Mouse (Mus musculus): ENCODE measurements around the gene Sik3. TPM values are rescaled to one million over a fixed set of nuclear protein-coding genes. Genes with fewer than 3 reads are reported as not detected.

Gene Sik3
- polyA plus RNA-seq, 1 experiment from 2014 or later, result 5.2 TPM

GRCm38 (mm10) chr9:46098360-46098985, 85.9 kb downstream of the Sik3 start:
- no peak overlapping the region for H3K4me3 ChIP-seq (ENCODE audit: low read length)
- no peaks in the 10 kb centered on the region for H3K27me3 ChIP-seq (ENCODE audit: control insufficient read depth, insufficient read depth, low read depth, low read length)
- no peak overlapping the region for H3K4me2 ChIP-seq (ENCODE audit: low read depth, low read length)
- no peak overlapping the region for H3K27ac ChIP-seq (ENCODE audit: low read length)
- peaks cover 9% of the 10 kb centered on the region for H3K4me1 ChIP-seq (replicated peaks; ENCODE audit: control insufficient read depth, insufficient read depth, low read length)
- ATAC-seq (ENCODE audit: low read depth), result no peak
- H3K36me3 ChIP-seq (ENCODE audit: control insufficient read depth, insufficient read depth, low read length), result no peaks in the 10 kb centered on the region
- H3K9ac ChIP-seq (ENCODE audit: low read length), result no peak overlapping the region
- WGBS, result 73% methylated on average over 15 of the region's 15 CpGs
- no peaks in the 10 kb centered on the region for H3K9me3 ChIP-seq (ENCODE audit: control insufficient read depth, low read length)

DNA sequence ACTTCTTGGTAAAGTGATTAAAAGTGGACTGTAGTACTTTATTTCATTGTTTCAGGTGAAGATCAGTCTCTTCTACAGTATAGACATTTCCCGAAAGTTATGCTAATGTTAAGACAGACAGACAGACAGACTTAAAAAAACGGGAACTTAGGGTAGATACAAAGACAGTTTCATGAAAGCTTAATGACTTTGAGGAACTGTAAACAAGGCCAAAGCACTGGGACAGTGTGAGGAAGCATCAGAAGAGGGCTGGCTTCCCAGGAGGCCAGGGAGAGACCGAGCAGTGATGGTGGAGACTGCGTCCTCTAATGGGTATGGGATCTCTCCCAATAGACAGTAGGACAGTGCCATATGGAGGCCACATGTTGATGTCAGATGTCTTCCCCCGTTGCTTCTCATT, 86.5 kb downstream of the Sik3 start:
- H3K4me3 ChIP-seq (ENCODE audit: low read length), result no peak overlapping the region

GRCm38 (mm10) chr9:46103154-46103553, 90.5 kb downstream of the Sik3 start:
- no peak overlapping the region for H3K27ac ChIP-seq (ENCODE audit: low read length)
- H3K4me2 ChIP-seq (ENCODE audit: low read depth, low read length), result no peak overlapping the region
- no peaks in the 10 kb centered on the region for H3K27me3 ChIP-seq (ENCODE audit: control insufficient read depth, insufficient read depth, low read depth, low read length)
- 62% methylated on average over 7 of the region's 7 CpGs for WGBS
- peaks cover 7% of the 10 kb centered on the region for H3K4me1 ChIP-seq (replicated peaks; ENCODE audit: control insufficient read depth, insufficient read depth, low read length)
- H3K4me3 ChIP-seq (ENCODE audit: low read length), result no peak overlapping the region
- H3K9me3 ChIP-seq (ENCODE audit: control insufficient read depth, low read length), result no peaks in the 10 kb centered on the region
- no peaks in the 10 kb centered on the region for H3K36me3 ChIP-seq (ENCODE audit: control insufficient read depth, insufficient read depth, low read length)
- H3K9ac ChIP-seq (ENCODE audit: low read length), result no peak overlapping the region
- peak; percentile 86 for ATAC-seq (ENCODE audit: low read depth)

More for the DNA sequence above, 86.5 kb downstream of the Sik3 start:
- no peak for ATAC-seq (ENCODE audit: low read depth)
- Histone ChIP-seq H3K27me3 (ENCODE audit: control insufficient read depth, insufficient read depth, low read depth, low read length) (no peaks in the 10 kb centered on the region), H3K27ac (ENCODE audit: low read length) (no peak overlapping the region), H3K36me3 (ENCODE audit: control insufficient read depth, insufficient read depth, low read length) (no peaks in the 10 kb centered on the region), H3K9me3 (ENCODE audit: control insufficient read depth, low read length) (no peaks in the 10 kb centered on the region), H3K9ac (ENCODE audit: low read length) (no peak overlapping the region), H3K4me1 (replicated peaks; ENCODE audit: control insufficient read depth, insufficient read depth, low read length) (peaks cover 9% of the 10 kb centered on the region), H3K4me2 (ENCODE audit: low read depth, low read length) (no peak overlapping the region)
- WGBS, result 80% methylated on average over 5 of the region's 5 CpGs

DNA sequence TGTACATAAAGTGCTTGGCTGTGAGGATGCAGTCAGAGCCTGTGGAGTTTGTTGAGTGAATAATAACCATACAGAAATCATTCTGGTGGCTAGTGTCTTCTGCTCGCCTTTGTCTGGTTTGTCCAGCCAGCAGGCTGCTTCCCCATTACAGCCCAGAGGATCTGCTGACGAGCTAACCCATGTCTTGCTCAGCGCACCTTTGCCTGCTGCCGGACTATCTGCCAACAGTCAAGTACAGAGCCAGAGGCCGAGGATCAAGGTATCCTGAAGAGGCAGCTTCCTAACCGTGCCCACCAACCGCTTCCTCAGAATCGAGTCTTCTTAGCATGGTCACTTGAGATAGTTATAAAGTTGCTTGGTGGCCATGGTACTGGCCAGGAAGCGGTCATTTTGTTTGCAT, 93.5 kb downstream of the Sik3 start:
- Histone ChIP-seq H3K27ac (ENCODE audit: low read length) (no peak overlapping the region), H3K9ac (ENCODE audit: low read length) (no peak overlapping the region), H3K4me3 (ENCODE audit: low read length) (no peak overlapping the region), H3K9me3 (ENCODE audit: control insufficient read depth, low read length) (no peaks in the 10 kb centered on the region), H3K36me3 (ENCODE audit: control insufficient read depth, insufficient read depth, low read length) (no peaks in the 10 kb centered on the region), H3K4me1 (replicated peaks; ENCODE audit: control insufficient read depth, insufficient read depth, low read length) (peaks cover 15% of the 10 kb centered on the region), H3K27me3 (ENCODE audit: control insufficient read depth, insufficient read depth, low read depth, low read length) (no peaks in the 10 kb centered on the region), H3K4me2 (ENCODE audit: low read depth, low read length) (no peak overlapping the region)
- ATAC-seq (ENCODE audit: low read depth), result no peak
- 77% methylated on average over 9 of the region's 9 CpGs for WGBS

- no peaks in the 10 kb centered on the region for H3K36me3 ChIP-seq (ENCODE audit: control insufficient read depth, insufficient read depth, low read length)
- H3K9ac ChIP-seq (ENCODE audit: low read length), result no peak overlapping the region; the same call in 1 of the 2 replicates
- peak; percentile 53; the same call in 1 of the 2 replicates for ATAC-seq (ENCODE audit: low read depth)
- WGBS, result 10% methylated on average over 7 of the region's 7 CpGs
- no peak overlapping the region for H3K4me3 ChIP-seq (ENCODE audit: low read length)
- H3K4me2 ChIP-seq (ENCODE audit: low read depth, low read length), result peak overlapping the region; percentile 19; the same call in 1 of the 2 replicates
- H3K27me3 ChIP-seq (ENCODE audit: control insufficient read depth, insufficient read depth, low read depth, low read length), result no peaks in the 10 kb centered on the region
- no peaks in the 10 kb centered on the region for H3K9me3 ChIP-seq (ENCODE audit: control insufficient read depth, low read length)
- H3K27ac ChIP-seq (ENCODE audit: low read length), result peak overlapping the region; percentile 45
- H3K4me1 ChIP-seq (replicated peaks; ENCODE audit: control insufficient read depth, insufficient read depth, low read length), result peaks cover 31% of the 10 kb centered on the region
Observed at GRCm38 (mm10) chr9:46110648-46111047, 98.0 kb downstream of the Sik3 start.

- Histone ChIP-seq H3K4me3 (ENCODE audit: low read length) (no peak overlapping the region), H3K27me3 (ENCODE audit: control insufficient read depth, insufficient read depth, low read depth, low read length) (no peaks in the 10 kb centered on the region), H3K9ac (ENCODE audit: low read length) (no peak overlapping the region), H3K9me3 (ENCODE audit: control insufficient read depth, low read length) (no peaks in the 10 kb centered on the region), H3K36me3 (ENCODE audit: control insufficient read depth, insufficient read depth, low read length) (no peaks in the 10 kb centered on the region), H3K27ac (ENCODE audit: low read length) (peak overlapping the region; percentile 45), H3K4me1 (replicated peaks; ENCODE audit: control insufficient read depth, insufficient read depth, low read length) (peaks cover 33% of the 10 kb centered on the region), H3K4me2 (ENCODE audit: low read depth, low read length) (no peak overlapping the region)
- ATAC-seq (ENCODE audit: low read depth), result no peak
Observed at GRCm38 (mm10) chr9:46111334-46111733, 98.7 kb downstream of the Sik3 start.

- Histone ChIP-seq H3K4me2 (ENCODE audit: low read depth, low read length) (no peak overlapping the region), H3K4me3 (ENCODE audit: low read length) (no peak overlapping the region), H3K27me3 (ENCODE audit: control insufficient read depth, insufficient read depth, low read depth, low read length) (no peaks in the 10 kb centered on the region), H3K36me3 (ENCODE audit: control insufficient read depth, insufficient read depth, low read length) (no peaks in the 10 kb centered on the region), H3K27ac (ENCODE audit: low read length) (peak overlapping the region; percentile 65), H3K9me3 (ENCODE audit: control insufficient read depth, low read length) (no peaks in the 10 kb centered on the region), H3K9ac (ENCODE audit: low read length) (no peak overlapping the region), H3K4me1 (replicated peaks; ENCODE audit: control insufficient read depth, insufficient read depth, low read length) (peaks cover 33% of the 10 kb centered on the region)
- WGBS, result 13% methylated on average over 5 of the region's 5 CpGs
- peak; percentile 83 for ATAC-seq (ENCODE audit: low read depth)
Observed at GRCm38 (mm10) chr9:46112246-46112645, 99.6 kb downstream of the Sik3 start.

- Histone ChIP-seq H3K36me3 (ENCODE audit: control insufficient read depth, insufficient read depth, low read length) (no peaks in the 10 kb centered on the region), H3K27ac (ENCODE audit: low read length) (peak overlapping the region; percentile 82; the same call in 1 of the 2 replicates), H3K9me3 (ENCODE audit: control insufficient read depth, low read length) (peaks cover 4% of the 10 kb centered on the region; the same call in 1 of the 2 replicates), H3K4me2 (ENCODE audit: low read depth, low read length) (no peak overlapping the region), H3K4me3 (ENCODE audit: low read length) (no peak overlapping the region), H3K4me1 (replicated peaks; ENCODE audit: control insufficient read depth, insufficient read depth, low read length) (peaks cover 31% of the 10 kb centered on the region), H3K27me3 (ENCODE audit: control insufficient read depth, insufficient read depth, low read depth, low read length) (no peaks in the 10 kb centered on the region), H3K9ac (ENCODE audit: low read length) (no peak overlapping the region)
- no peak for ATAC-seq (ENCODE audit: low read depth)
- WGBS, result 85% methylated on average over 8 of the region's 8 CpGs
Observed at GRCm38 (mm10) chr9:46118844-46119385, 106.3 kb downstream of the Sik3 start.

GRCm38 (mm10) chr9:46119943-46120441, 107.4 kb downstream of the Sik3 start:
- 7% methylated on average over 6 of the region's 6 CpGs for WGBS
- peaks cover 4% of the 10 kb centered on the region; the same call in 1 of the 2 replicates for H3K9me3 ChIP-seq (ENCODE audit: control insufficient read depth, low read length)
- H3K27ac ChIP-seq (ENCODE audit: low read length), result peak overlapping the region; percentile 82
- H3K27me3 ChIP-seq (ENCODE audit: control insufficient read depth, insufficient read depth, low read depth, low read length), result no peaks in the 10 kb centered on the region
- no peak overlapping the region for H3K9ac ChIP-seq (ENCODE audit: low read length)
- ATAC-seq (ENCODE audit: low read depth), result peak; percentile 97
- no peak overlapping the region for H3K4me3 ChIP-seq (ENCODE audit: low read length)
- H3K4me2 ChIP-seq (ENCODE audit: low read depth, low read length), result no peak overlapping the region
- peaks cover 31% of the 10 kb centered on the region for H3K4me1 ChIP-seq (replicated peaks; ENCODE audit: control insufficient read depth, insufficient read depth, low read length)
- H3K36me3 ChIP-seq (ENCODE audit: control insufficient read depth, insufficient read depth, low read length), result no peaks in the 10 kb centered on the region
